Mouse (Mus musculus) common myeloid progenitor, adult 5-6 weeks (primary cell): ENCODE measurements around the gene Acrbp. TPM values are rescaled to one million over a fixed set of nuclear protein-coding genes. Genes with fewer than 3 reads are reported as not detected.

Experiments
- ATAC-seq: replicated peaks from 2 replicates; pipeline ENCODE4 v1.8.0; 2016; ENCODE audit warnings: low read depth, mild to moderate bottlenecking, moderate TSS enrichment, inconsistent platforms; ENCODE audit not compliant: poor library complexity, severe bottlenecking
- total RNA-seq: library from RNA; stranded (forward); fragments of 200-1000, 187-1606 nt; gene quantifications from 2 replicates; pipeline ENCODE4 v1.2.3, GENCODE M21; 2017

The Acrbp gene
- total RNA-seq, 1 experiment from 2014 or later, result 2.3 TPM

GRCm38 (mm10) chr6:125097346-125097689 lies 47.8 kb downstream of the Acrbp start:
- no peak for ATAC-seq

- no peak for ATAC-seq
Observed at GRCm38 (mm10) chr6:125097951-125098350, 48.5 kb downstream of the Acrbp start.

- no peak for ATAC-seq
Observed at GRCm38 (mm10) chr6:125098513-125098912, 49.0 kb downstream of the Acrbp start.

- ATAC-seq, result peak; percentile 58
Observed at GRCm38 (mm10) chr6:125099421-125099971, 50.0 kb downstream of the Acrbp start.

GRCm38 (mm10) chr6:125101444-125101843 lies 52.0 kb downstream of the Acrbp start:
- ATAC-seq, result no peak

- peak; percentile 68 for ATAC-seq
Observed at GRCm38 (mm10) chr6:125104223-125104622, 54.7 kb downstream of the Acrbp start.

GRCm38 (mm10) chr6:125107705-125108104 lies 58.2 kb downstream of the Acrbp start:
- ATAC-seq, result no peak

- no peak for ATAC-seq
Observed at GRCm38 (mm10) chr6:125109371-125109770, 59.9 kb downstream of the Acrbp start.

- ATAC-seq, result peak; percentile 55
Observed at GRCm38 (mm10) chr6:125110927-125111326, 61.4 kb downstream of the Acrbp start.

- ATAC-seq, result peak; percentile 31; the same call in 1 of the 2 replicates
Observed at GRCm38 (mm10) chr6:125112553-125112952, 63.1 kb downstream of the Acrbp start.

Other genes with a start within 250 kb of the Acrbp start
- 1.1 and 3.8 TPM in 2 replicates for gene Spsb2, start 241.0 kb upstream of the Acrbp start, total RNA-seq
- gene Tpi1, start 235.4 kb upstream of the Acrbp start, total RNA-seq, result 158 and 197 TPM in 2 replicates
- 76.5 and 84.3 TPM in 2 replicates for gene Usp5, start 220.2 kb upstream of the Acrbp start, total RNA-seq
- gene Cdca3, start 220.1 kb upstream of the Acrbp start, total RNA-seq, result 73.5 and 92.1 TPM in 2 replicates
- not detected in 2 replicates for gene Gnb3, start 209.4 kb upstream of the Acrbp start, total RNA-seq
- 8.3 and 8.7 TPM in 2 replicates for gene P3h3, start 191.9 kb upstream of the Acrbp start, total RNA-seq
- gene Gpr162, start 185.7 kb upstream of the Acrbp start, total RNA-seq, result 0.24 and 0.32 TPM in 2 replicates
- gene Cd4, start 161.5 kb upstream of the Acrbp start, total RNA-seq, result 0.73 TPM in 2 replicates
- gene Lag3, start 138.0 kb upstream of the Acrbp start, total RNA-seq, result 0.82 and 1.6 TPM in 2 replicates
- 40.3 and 71.3 TPM in 2 replicates for gene Ptms, start 129.6 kb upstream of the Acrbp start, total RNA-seq
- 54.9 and 61.1 TPM in 2 replicates for gene Mlf2, start 118.3 kb upstream of the Acrbp start, total RNA-seq
- gene Cops7a, start 84.2 kb upstream of the Acrbp start, total RNA-seq, result 45.6 and 48.1 TPM in 2 replicates
- not detected in 2 replicates for gene Pianp, start 53.0 kb upstream of the Acrbp start, total RNA-seq
- 19.7 and 27.0 TPM in 2 replicates for gene Zfp384, start 40.5 kb upstream of the Acrbp start, total RNA-seq
- gene Ing4, start 9.9 kb upstream of the Acrbp start, total RNA-seq, result 52.8 and 69.9 TPM in 2 replicates
- 4.4 and 6.9 TPM in 2 replicates for gene Lpar5, start 18.2 kb downstream of the Acrbp start, total RNA-seq
- 444 and 506 TPM in 2 replicates for gene Chd4, start 46.3 kb downstream of the Acrbp start, total RNA-seq
- 85.9 and 92.8 TPM in 2 replicates for gene Nop2, start 82.2 kb downstream of the Acrbp start, total RNA-seq
- gene Iffo1, start 95.6 kb downstream of the Acrbp start, total RNA-seq, result 16.5 and 19.5 TPM in 2 replicates
- 769 and 809 TPM in 2 replicates for gene Gapdh, start 116.8 kb downstream of the Acrbp start, total RNA-seq
- 272 and 344 TPM in 2 replicates for gene Ncapd2, start 142.0 kb downstream of the Acrbp start, total RNA-seq
- 97.3 and 99.1 TPM in 2 replicates for gene Mrpl51, start 142.1 kb downstream of the Acrbp start, total RNA-seq
- gene Vamp1, start 165.9 kb downstream of the Acrbp start, total RNA-seq, result 4.9 and 8.0 TPM in 2 replicates
- 18.8 and 20.2 TPM in 2 replicates for gene Tapbpl, start 182.2 kb downstream of the Acrbp start, total RNA-seq
- 66.4 and 98.2 TPM in 2 replicates for gene Cd27, start 187.3 kb downstream of the Acrbp start, total RNA-seq
- gene Tuba3a, start 236.4 kb downstream of the Acrbp start, total RNA-seq, result not detected in 2 replicates